Mouse (Mus musculus) embryonic facial prominence, embryonic 14.5 days (tissue): ENCODE results near the gene Sart3. TPM values are rescaled to one million over a fixed set of nuclear protein-coding genes. Genes with fewer than 3 reads are reported as not detected.

ENCODE experiments used
- ATAC-seq: fragments of 200-750 bp; cut with Nextera tagmentation; 2 replicates; pipeline ENCODE4 v1.8.0; 2017; ENCODE audit warnings: low read depth, moderate number of reproducible peaks, moderate TSS enrichment
- DNase-seq: peaks from one replicate; pipeline ENCODE4 v3.0.0-alpha.2; 2015; ENCODE audit warnings: low spot score
- H3K27ac ChIP-seq: fragments of 300-500 bp; sonication (generic); replicated peaks from 2 replicates; pipeline ENCODE4 v1.5.1; 2014; ENCODE audit warnings: low read depth, mild to moderate bottlenecking, low read length, moderate library complexity
- H3K27me3 ChIP-seq: fragments of 300-500 bp; sonication (generic); replicated peaks from 2 replicates; pipeline ENCODE4 v1.6.1; 2014; ENCODE audit warnings: low read length; ENCODE audit not compliant: control insufficient read depth, insufficient read depth
- H3K36me3 ChIP-seq: fragments of 300-500 bp; sonication (generic); 2 replicates; pipeline ENCODE4 v1.6.1; 2014; ENCODE audit warnings: low read length, mixed read lengths; ENCODE audit not compliant: control insufficient read depth, insufficient read depth
- H3K4me1 ChIP-seq: fragments of 300-500 bp; sonication (generic); 2 replicates; pipeline ENCODE4 v1.6.1; 2014; ENCODE audit warnings: antibody characterized with exemption, low read length; ENCODE audit not compliant: control insufficient read depth, insufficient read depth
- H3K4me2 ChIP-seq: fragments of 300-500 bp; sonication (generic); 2 replicates; pipeline ENCODE4 v1.6.1; 2014; ENCODE audit warnings: low read depth, mild to moderate bottlenecking, low read length, moderate library complexity, mixed read lengths
- H3K4me3 ChIP-seq: fragments of 300-500 bp; sonication (generic); 2 replicates; pipeline ENCODE4 v1.5.1; 2014; ENCODE audit warnings: low read depth, mild to moderate bottlenecking, low read length
- H3K9ac ChIP-seq: fragments of 300-500 bp; sonication (generic); 2 replicates; pipeline ENCODE4 v1.6.1; 2014; ENCODE audit warnings: low read depth, mild to moderate bottlenecking, low read length, moderate library complexity, mixed read lengths
- H3K9me3 ChIP-seq: fragments of 300-500 bp; sonication (generic); 2 replicates; pipeline ENCODE4 v1.6.1; 2016; ENCODE audit warnings: low read length; ENCODE audit not compliant: control insufficient read depth
- WGBS: fragments of 180-500 bp; shearing (Covaris S2); extraction: QIAGEN DNeasy Blood & Tissue Kit; methylation state at CpG from one replicate; pipeline ENCODE4 v1.1.7; 2014; 5-methylcytosine and 5-hydroxymethylcytosine counted together
- polyA plus RNA-seq: library from polyadenylated mRNA; unstranded; fragments of >200 nt; fragmentation: Nextera tagmentation; extraction: Ambion mirVana; gene quantifications from 2 replicates; pipeline ENCODE4 v1.2.1, GENCODE M21; 2014

Gene Sart3
- polyA plus RNA-seq, 1 experiment from 2014 or later, result 37.2 TPM

GRCm38 (mm10) chr5:113798525-113798924 lies 26.2 kb upstream of the Sart3 start:
- Histone ChIP-seq H3K4me2 (peak overlapping the region; percentile 57), H3K4me3 (peak overlapping the region; percentile 53), H3K4me1 (peaks cover 38% of the 10 kb centered on the region), H3K27ac (peak overlapping the region; percentile 91; the same call in 1 of the 2 replicates), H3K9me3 (no peaks in the 10 kb centered on the region), H3K9ac (peak overlapping the region; percentile 65), H3K36me3 (peaks cover 24% of the 10 kb centered on the region), H3K27me3 (no peaks in the 10 kb centered on the region)
- WGBS, result 42% methylated on average over 9 of the region's 9 CpGs
- no peak for DNase-seq
- ATAC-seq, result no peak

- Histone ChIP-seq H3K27me3 (no peaks in the 10 kb centered on the region), H3K4me2 (peak overlapping the region; percentile 57), H3K9me3 (no peaks in the 10 kb centered on the region), H3K4me1 (peaks cover 38% of the 10 kb centered on the region), H3K9ac (peak overlapping the region; percentile 65), H3K27ac (peak overlapping the region; percentile 81), H3K4me3 (peak overlapping the region; percentile 53), H3K36me3 (peaks cover 28% of the 10 kb centered on the region)
- 6% methylated on average over 19 of the region's 19 CpGs for WGBS
- ATAC-seq (no peak), DNase-seq (no peak)
Measured at GRCm38 (mm10) chr5:113797149-113797882, 25.0 kb upstream of the Sart3 start.

- WGBS, result 4% methylated on average over 13 of the region's 13 CpGs
- peak overlapping the region; percentile 81 for H3K27ac ChIP-seq
- H3K4me3 ChIP-seq, result peak overlapping the region; percentile 53
- ATAC-seq (0 out of 2 replicates have a peak, but pooled peaks have one; percentile 9), DNase-seq (peak; percentile 85)
- peaks cover 38% of the 10 kb centered on the region for H3K4me1 ChIP-seq
- no peaks in the 10 kb centered on the region for H3K27me3 ChIP-seq
- peaks cover 28% of the 10 kb centered on the region for H3K36me3 ChIP-seq
- peak overlapping the region; percentile 57 for H3K4me2 ChIP-seq
- H3K9me3 ChIP-seq, result no peaks in the 10 kb centered on the region
- H3K9ac ChIP-seq, result peak overlapping the region; percentile 65
Measured at GRCm38 (mm10) chr5:113796401-113797148, 24.3 kb upstream of the Sart3 start.

- Histone ChIP-seq H3K4me1 (peaks cover 23% of the 10 kb centered on the region), H3K9ac (0 out of 2 replicates have a peak overlapping the region, but pooled peaks have one; percentile 19), H3K4me2 (no peak overlapping the region), H3K9me3 (no peaks in the 10 kb centered on the region), H3K4me3 (no peak overlapping the region), H3K36me3 (peaks cover 28% of the 10 kb centered on the region), H3K27me3 (no peaks in the 10 kb centered on the region), H3K27ac (no peak overlapping the region)
- DNase-seq (no peak), ATAC-seq (no peak)
- WGBS, result 83% methylated on average over 16 of the region's 16 CpGs
Measured at GRCm38 (mm10) chr5:113791197-113792095, 19.1 kb upstream of the Sart3 start.

DNA sequence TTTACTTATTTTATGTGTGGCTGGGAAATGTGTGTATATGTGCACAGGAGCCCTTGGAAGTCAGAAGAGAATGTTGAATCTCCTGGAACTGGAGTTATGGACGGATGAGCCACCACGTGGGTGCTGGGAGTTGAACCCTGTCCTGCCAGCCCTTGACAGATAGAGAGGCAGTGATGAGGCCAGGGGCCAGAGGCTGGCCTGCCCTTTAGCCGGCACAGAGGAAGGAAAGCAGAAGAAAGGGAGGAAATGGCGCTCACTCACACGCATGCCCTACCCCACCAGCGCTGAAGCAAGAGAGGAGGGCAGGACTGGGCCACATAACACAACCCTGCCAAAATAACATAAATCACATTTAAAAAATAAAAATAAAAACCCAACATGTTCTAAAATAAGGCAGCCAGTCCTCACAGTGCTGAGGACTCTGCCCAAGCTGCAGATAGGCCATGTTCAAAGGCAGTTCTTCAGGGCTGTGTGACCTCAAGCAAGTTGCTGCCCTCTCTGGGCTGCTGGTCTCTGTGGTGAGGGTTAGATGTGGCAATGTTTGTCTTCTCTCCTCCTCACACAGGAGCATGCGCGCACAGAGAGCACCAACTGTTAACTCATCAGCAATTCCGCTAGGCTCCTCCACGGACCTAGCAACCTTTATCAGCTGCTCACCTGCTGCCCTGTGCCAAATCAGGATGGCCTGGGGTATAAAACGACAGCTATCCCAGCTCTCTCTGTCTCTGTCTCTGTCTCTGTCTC lies 18.3 kb upstream of the Sart3 start:
- Histone ChIP-seq H3K27ac (peak overlapping the region; percentile 21; the same call in 1 of the 2 replicates), H3K9ac (no peak overlapping the region), H3K9me3 (no peaks in the 10 kb centered on the region), H3K36me3 (peaks cover 25% of the 10 kb centered on the region), H3K4me3 (no peak overlapping the region), H3K27me3 (no peaks in the 10 kb centered on the region), H3K4me2 (no peak overlapping the region), H3K4me1 (peaks cover 16% of the 10 kb centered on the region)
- DNase-seq (no peak), ATAC-seq (no peak)
- WGBS, result 67% methylated on average over 11 of the region's 11 CpGs

GRCm38 (mm10) chr5:113789075-113789788 lies 16.9 kb upstream of the Sart3 start:
- no peak overlapping the region for H3K4me3 ChIP-seq
- H3K9ac ChIP-seq, result peak overlapping the region; percentile 21; the same call in 1 of the 2 replicates
- no peaks in the 10 kb centered on the region for H3K9me3 ChIP-seq
- no peaks in the 10 kb centered on the region for H3K27me3 ChIP-seq
- WGBS, result 18% methylated on average over 7 of the region's 7 CpGs
- no peak overlapping the region for H3K4me2 ChIP-seq
- peak; percentile 83 for ATAC-seq
- peaks cover 16% of the 10 kb centered on the region for H3K4me1 ChIP-seq
- peak; percentile 91 for DNase-seq
- peak overlapping the region; percentile 79 for H3K27ac ChIP-seq
- H3K36me3 ChIP-seq, result peaks cover 11% of the 10 kb centered on the region

DNA sequence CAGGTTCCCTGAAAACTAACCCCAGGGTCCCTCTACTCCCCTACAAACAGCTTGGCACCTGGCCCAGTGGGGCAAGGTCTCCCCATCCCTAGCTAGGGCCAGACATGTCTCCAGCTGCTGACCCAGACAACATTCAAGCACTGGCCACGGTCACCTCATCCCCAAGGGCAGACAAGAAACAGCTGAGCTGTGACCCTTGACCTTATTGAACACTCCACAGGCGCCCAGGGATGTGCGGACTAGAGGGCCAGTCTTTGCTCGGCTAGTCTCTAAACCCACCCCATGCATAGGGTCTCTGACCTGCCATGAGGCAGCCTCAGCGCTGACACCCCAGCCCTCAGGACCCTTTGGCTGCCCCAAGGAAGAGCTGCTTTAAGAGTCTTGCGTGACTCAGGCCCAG lies 16.3 kb upstream of the Sart3 start:
- Histone ChIP-seq H3K4me2 (no peak overlapping the region), H3K4me1 (peaks cover 17% of the 10 kb centered on the region), H3K4me3 (no peak overlapping the region), H3K36me3 (peaks cover 5% of the 10 kb centered on the region), H3K9me3 (no peaks in the 10 kb centered on the region), H3K9ac (no peak overlapping the region), H3K27ac (peak overlapping the region; percentile 79), H3K27me3 (no peaks in the 10 kb centered on the region)
- ATAC-seq (peak; percentile 16; the same call in 1 of the 2 replicates), DNase-seq (no peak)
- 24% methylated on average over 6 of the region's 6 CpGs for WGBS
